Mouse (Mus musculus) T-helper 17 cell (primary cell): ENCODE data around the gene Mrpl10.

Experiments used
- in situ Hi-C, 2 experiments: fragments of 300-600 bp; cut with MboI, MseI; formaldehyde crosslinking; loops; 1 replicate in 1 of 2; 2 replicates in 1 of 2; pipeline ENCODE4 v1.15.1; 2025; ENCODE audit warnings: high pct_unique_total_duplicates in 2 of 2

Gene Mrpl10

GRCm38 (mm10) chr11:97024977-97025376, 16.4 kb upstream of the Mrpl10 start:
- in situ Hi-C loops = loop anchor here (5.0 to 25.0 kb wide), 4 partner anchors 38 to 1562 kb away; partner anchors contain the start of genes Cdk5rap3 (in 1 of the 2), Lrrc3c (in 1 of the 2), Ormdl3 (in 1 of the 2) and Sp2 (in 1 of the 2)

- in situ Hi-C loops = no loop called here
Observed at GRCm38 (mm10) chr11:97025721-97026344, 15.5 kb upstream of the Mrpl10 start.

GRCm38 (mm10) chr11:97029686-97030417, 11.5 kb upstream of the Mrpl10 start, which contains the start of gene Scrn2:
Scrn2 (plus strand) TSS chr11:97029938.
- in situ Hi-C loops = loop anchor here in 1 of 2 experiments (5.0 kb wide), 1 partner anchor 103 kb away; the partner anchor contains the start of gene Prr15l

GRCm38 (mm10) chr11:97030426-97030825, 10.9 kb upstream of the Mrpl10 start:
- in situ Hi-C loops = loop anchor here in 1 of 2 experiments (5.0 kb wide), 1 partner anchor 103 kb away; the partner anchor contains the start of gene Prr15l

GRCm38 (mm10) chr11:97031977-97032376, 9.4 kb upstream of the Mrpl10 start:
- in situ Hi-C loops = loop anchor here in 1 of 2 experiments (5.0 kb wide), 1 partner anchor 105 kb away; the partner anchor contains the start of gene Prr15l

- in situ Hi-C loops = loop anchor here in 1 of 2 experiments (5.0 kb wide), 1 partner anchor 105 kb away; the partner anchor contains the start of gene Prr15l
Observed at GRCm38 (mm10) chr11:97032499-97032898, 8.9 kb upstream of the Mrpl10 start.

- in situ Hi-C loops = loop anchor here in 1 of 2 experiments (5.0 kb wide), 1 partner anchor 106 kb away; the partner anchor contains the start of gene Prr15l
Observed at GRCm38 (mm10) chr11:97033781-97034180, 7.6 kb upstream of the Mrpl10 start.

GRCm38 (mm10) chr11:97036141-97036540, 5.2 kb upstream of the Mrpl10 start:
- in situ Hi-C loops = no loop called here

GRCm38 (mm10) chr11:97038881-97039280, 2.5 kb upstream of the Mrpl10 start:
- in situ Hi-C loops = no loop called here

GRCm38 (mm10) chr11:97040301-97041021, 899 bp upstream of the Mrpl10 start:
- in situ Hi-C loops = no loop called here

- in situ Hi-C loops = no loop called here
Observed at GRCm38 (mm10) chr11:97044902-97045301, 3.5 kb downstream of the Mrpl10 start.

- in situ Hi-C loops = no loop called here
Observed at GRCm38 (mm10) chr11:97045861-97046260, 4.5 kb downstream of the Mrpl10 start.

GRCm38 (mm10) chr11:97048090-97048650, 6.8 kb downstream of the Mrpl10 start:
- in situ Hi-C loops = no loop called here

- in situ Hi-C loops = no loop called here
Observed at GRCm38 (mm10) chr11:97049492-97050085, 8.2 kb downstream of the Mrpl10 start.

- in situ Hi-C loops = no loop called here
Observed at GRCm38 (mm10) chr11:97050216-97050943, 9.0 kb downstream of the Mrpl10 start, which contains the start of gene Osbpl7. Osbpl7 (plus strand) TSS chr11:97050628.

GRCm38 (mm10) chr11:97050944-97051586, 9.7 kb downstream of the Mrpl10 start:
- in situ Hi-C loops = no loop called here

GRCm38 (mm10) chr11:97052219-97052646, 10.9 kb downstream of the Mrpl10 start:
- in situ Hi-C loops = no loop called here

GRCm38 (mm10) chr11:97063274-97063920, 22.0 kb downstream of the Mrpl10 start:
- in situ Hi-C loops = no loop called here

GRCm38 (mm10) chr11:97063921-97064295, 22.5 kb downstream of the Mrpl10 start:
- in situ Hi-C loops = no loop called here
